Mouse (Mus musculus) embryonic stem cell, embryonic (primary cell): Measurements from ENCODE around the gene Arhgef3.

Experiments used
- CTCF ChIA-PET, 4 experiments: fragments of 300-600 bp in 2 of 4; fragments of 350-600 bp in 2 of 4; sonication (Branson Sonifier 250); formaldehyde crosslinking; loops; one replicate each; lab custom pipeline; 2022; ENCODE audit warnings: inconsistent platforms in 2 of 4; lab: Charles Lee
- POLR2A ChIA-PET, 4 experiments: fragments of 300-600 bp in 2 of 4; fragments of 350-600 bp in 2 of 4; sonication (Branson Sonifier 250); formaldehyde crosslinking; loops; one replicate each; lab custom pipeline; 2022; ENCODE audit warnings: antibody characterized with exemption in 4 of 4, inconsistent platforms in 1 of 4; lab: Charles Lee

The Arhgef3 gene

GRCm38 (mm10) chr14:27352470-27352869 lies 237.8 kb downstream of the Arhgef3 start:
- CTCF ChIA-PET: no interaction called here
- POLR2A ChIA-PET: interaction anchor here in 2 of 4 experiments (0.6 to 12.9 kb wide), 5 partner anchors 8 to 77 kb away, joined by 3 to 160 read pairs (median 3); partner anchors contain the start of gene Fam208a (in 2 of the 2)

- CTCF ChIA-PET: no interaction called here
These were observed 240.5 kb downstream of the Arhgef3 start for GRCm38 (mm10) chr14:27355151-27355550.

GRCm38 (mm10) chr14:27355937-27356336 lies 241.2 kb downstream of the Arhgef3 start:
- CTCF ChIA-PET: no interaction called here
- POLR2A ChIA-PET: interaction anchor here (0.5 to 7.9 kb wide), 16 partner anchors 8 to 319 kb away, joined by 3 to 74 read pairs (median 3); partner anchors contain the start of gene Fam208a (in 1 of the 4)

More at GRCm38 (mm10) chr14:27355151-27355550, 240.5 kb downstream of the Arhgef3 start:
- POLR2A ChIA-PET: interaction anchor here in 3 of 4 experiments (0.5 to 7.9 kb wide), 12 partner anchors 7 to 82 kb away, joined by 3 to 74 read pairs (median 4); partner anchors contain the start of gene Fam208a (in 2 of the 3)

GRCm38 (mm10) chr14:27357139-27357538 lies 242.4 kb downstream of the Arhgef3 start:
- ChIA-PET POLR2A (interaction anchor here in 3 of 4 experiments (0.8 to 7.9 kb wide), 7 partner anchors 9 to 81 kb away, joined by 3 to 74 read pairs (median 4); no protein-coding TSS in a partner anchor), CTCF (interaction anchor here in 1 of 4 experiments (0.6 kb wide), 1 partner anchor 70 kb away, joined by 3 read pairs; no protein-coding TSS in a partner anchor)

GRCm38 (mm10) chr14:27358202-27358601 lies 243.5 kb downstream of the Arhgef3 start:
- POLR2A ChIA-PET: interaction anchor here in 3 of 4 experiments (0.7 to 7.9 kb wide), 10 partner anchors 10 to 363 kb away, joined by 3 to 74 read pairs (median 3); no protein-coding TSS in a partner anchor

GRCm38 (mm10) chr14:27360849-27361248 lies 246.2 kb downstream of the Arhgef3 start:
- CTCF ChIA-PET: interaction anchor here in 1 of 4 experiments (0.6 to 0.8 kb wide), 2 partner anchors 14 to 1020 kb away, joined by 3 read pairs; no protein-coding TSS in a partner anchor
- POLR2A ChIA-PET: interaction anchor here in 2 of 4 experiments (0.6 to 7.9 kb wide), 4 partner anchors 12 to 68 kb away, joined by 6 to 74 read pairs (median 12); partner anchors contain the start of gene Fam208a (in 1 of the 2)

More at GRCm38 (mm10) chr14:27358202-27358601, 243.5 kb downstream of the Arhgef3 start:
- CTCF ChIA-PET: interaction anchor here in 1 of 4 experiments (0.8 kb wide), 1 partner anchor 13 kb away, joined by 3 read pairs; no protein-coding TSS in a partner anchor

- ChIA-PET POLR2A (interaction anchor here in 2 of 4 experiments (0.6 to 7.9 kb wide), 3 partner anchors 13 to 27 kb away, joined by 6 to 74 read pairs (median 16); no protein-coding TSS in a partner anchor), CTCF (interaction anchor here in 1 of 4 experiments (0.6 to 0.8 kb wide), 2 partner anchors 14 to 1021 kb away, joined by 3 read pairs; no protein-coding TSS in a partner anchor)
These were observed 246.8 kb downstream of the Arhgef3 start for GRCm38 (mm10) chr14:27361514-27361913.

- POLR2A ChIA-PET: interaction anchor here in 2 of 4 experiments (0.5 to 2.0 kb wide), 8 partner anchors 9 to 221 kb away, joined by 3 to 5 read pairs (median 4); partner anchors contain the start of gene Fam208a (in 1 of the 2)
- CTCF ChIA-PET: interaction anchor here in 3 of 4 experiments (0.6 to 0.8 kb wide), 4 partner anchors 18 to 112 kb away, joined by 3 to 4 read pairs (median 4); no protein-coding TSS in a partner anchor
These were observed 250.1 kb downstream of the Arhgef3 start for GRCm38 (mm10) chr14:27364668-27365257.

GRCm38 (mm10) chr14:27367117-27367711 lies 252.5 kb downstream of the Arhgef3 start:
- ChIA-PET POLR2A (interaction anchor here in 1 of 4 experiments (1.5 kb wide), 1 partner anchor 11 kb away, joined by 3 read pairs; no protein-coding TSS in a partner anchor), CTCF (no interaction called here)

- ChIA-PET CTCF (no interaction called here), POLR2A (interaction anchor here (0.5 to 2.3 kb wide), 8 partner anchors 11 to 847 kb away, joined by 3 to 12 read pairs (median 4); no protein-coding TSS in a partner anchor)
These were observed 253.9 kb downstream of the Arhgef3 start for GRCm38 (mm10) chr14:27368619-27369018.

GRCm38 (mm10) chr14:27369503-27369902 lies 254.8 kb downstream of the Arhgef3 start:
- ChIA-PET CTCF (no interaction called here), POLR2A (interaction anchor here in 3 of 4 experiments (0.7 to 2.3 kb wide), 7 partner anchors 10 to 33 kb away, joined by 3 to 12 read pairs (median 4); no protein-coding TSS in a partner anchor)

GRCm38 (mm10) chr14:27371669-27372076 lies 257.0 kb downstream of the Arhgef3 start:
- ChIA-PET POLR2A (interaction anchor here in 2 of 4 experiments (1.1 to 1.6 kb wide), 6 partner anchors 16 to 58 kb away, joined by 3 to 5 read pairs (median 4); partner anchors contain the start of gene Fam208a (in 1 of the 2)), CTCF (interaction anchor here in 1 of 4 experiments (1.3 kb wide), 1 partner anchor 24 kb away, joined by 3 read pairs; no protein-coding TSS in a partner anchor)

GRCm38 (mm10) chr14:27373498-27373897 lies 258.8 kb downstream of the Arhgef3 start:
- CTCF ChIA-PET: no interaction called here
- POLR2A ChIA-PET: interaction anchor here in 1 of 4 experiments (0.6 to 1.5 kb wide), 2 partner anchors 26 to 43 kb away, joined by 4 read pairs; no protein-coding TSS in a partner anchor

GRCm38 (mm10) chr14:27376115-27376648 lies 261.5 kb downstream of the Arhgef3 start:
- ChIA-PET POLR2A (interaction anchor here in 3 of 4 experiments (0.7 to 1.9 kb wide), 8 partner anchors 10 to 51 kb away, joined by 3 to 7 read pairs (median 4); no protein-coding TSS in a partner anchor), CTCF (no interaction called here)

- POLR2A ChIA-PET: interaction anchor here in 3 of 4 experiments (1.0 to 1.9 kb wide), 4 partner anchors 11 to 36 kb away, joined by 3 to 8 read pairs (median 4); no protein-coding TSS in a partner anchor
These were observed 264.0 kb downstream of the Arhgef3 start for GRCm38 (mm10) chr14:27378669-27379068.

GRCm38 (mm10) chr14:27379404-27379803 lies 264.7 kb downstream of the Arhgef3 start:
- POLR2A ChIA-PET: interaction anchor here in 3 of 4 experiments (0.6 to 1.9 kb wide), 11 partner anchors 10 to 130 kb away, joined by 3 to 8 read pairs (median 3); no protein-coding TSS in a partner anchor
- CTCF ChIA-PET: no interaction called here

More at GRCm38 (mm10) chr14:27378669-27379068, 264.0 kb downstream of the Arhgef3 start:
- CTCF ChIA-PET: no interaction called here

GRCm38 (mm10) chr14:27381459-27381858 lies 266.8 kb downstream of the Arhgef3 start:
- ChIA-PET CTCF (no interaction called here), POLR2A (interaction anchor here in 1 of 4 experiments (0.9 to 1.6 kb wide), 2 partner anchors 9 to 45 kb away, joined by 3 to 6 read pairs; no protein-coding TSS in a partner anchor)
